22 mouse cellular contexts compared by ENCODE assay signal in genomic region chr1:151626631-151627030, GRCm38 (mm10). TPM values are rescaled to one million over a fixed set of nuclear protein-coding genes. Genes with fewer than 3 reads are reported as not detected.
DNase-seq lines count a peak whose midpoint lies in the region; ATAC-seq lines count a peak whose summit lies in the region.
"Had no signal": no experiment of that assay in that cellular context is flagged by ENCODE, and none has a peak within 500 bp of the region (broad histone marks: within the 10 kb centered on the region; RNA-seq: fewer than 3 reads in every experiment).

No protein-coding gene starts in this region.

- 80% methylated on average over 4 of the region's 4 CpGs for WGBS in embryonic facial prominence, embryonic 14.5 days
- 80% methylated on average over 4 of the region's 4 CpGs for WGBS in embryonic facial prominence, embryonic 10.5 days
- 20% methylated on average over 4 of the region's 4 CpGs for WGBS in forebrain, embryonic 15.5 days

- no peak overlapping the region for H3K4me3 ChIP-seq in embryonic facial prominence, embryonic 14.5 days (ENCODE audit: low read depth, low read length)
- H3K4me3 ChIP-seq in embryonic facial prominence, embryonic 10.5 days: no peak overlapping the region
- H3K4me3 ChIP-seq in forebrain, embryonic 15.5 days: no peak overlapping the region
- H3K4me3 ChIP-seq: heart, embryonic 12.5 days; limb, embryonic 12.5 days; liver, embryonic 12.5 days; stomach, embryonic 15.5 days had no signal

- H3K36me3 ChIP-seq in embryonic facial prominence, embryonic 14.5 days (ENCODE audit: control insufficient read depth, insufficient read depth, low read length): no peaks in the 10 kb centered on the region
- no peaks in the 10 kb centered on the region for H3K36me3 ChIP-seq in embryonic facial prominence, embryonic 10.5 days (replicated peaks)
- no peaks in the 10 kb centered on the region for H3K36me3 ChIP-seq in forebrain, embryonic 15.5 days
- H3K36me3 ChIP-seq: heart, embryonic 12.5 days; limb, embryonic 12.5 days; liver, embryonic 12.5 days; stomach, embryonic 15.5 days had no signal

- H3K9ac ChIP-seq in embryonic facial prominence, embryonic 14.5 days (ENCODE audit: low read depth, low read length): no peak overlapping the region
- no peak overlapping the region for H3K9ac ChIP-seq in forebrain, embryonic 15.5 days (replicated peaks)
- H3K9ac ChIP-seq: heart, embryonic 12.5 days; limb, embryonic 12.5 days; liver, embryonic 12.5 days; stomach, embryonic 15.5 days had no signal

- H3K4me2 ChIP-seq in embryonic facial prominence, embryonic 14.5 days (ENCODE audit: low read depth, low read length): no peak overlapping the region
- H3K4me2 ChIP-seq in forebrain, embryonic 15.5 days (replicated peaks): no peak overlapping the region
- H3K4me2 ChIP-seq: heart, embryonic 12.5 days; limb, embryonic 12.5 days; liver, embryonic 12.5 days; stomach, embryonic 15.5 days had no signal

- no peak; the same call in 1 of the 2 replicates for ATAC-seq in embryonic facial prominence, embryonic 14.5 days (ENCODE audit: low read depth)
- ATAC-seq in forebrain, embryonic 15.5 days (replicated peaks): peak; percentile 86
- ATAC-seq in megakaryocyte-erythroid progenitor cell, adult 5-6 weeks (replicated peaks; ENCODE audit: low FRiP score, low TSS enrichment, poor library complexity, severe bottlenecking): no peak
- ATAC-seq: liver, embryonic 12.5 days; Patski had no signal

- no peaks in the 10 kb centered on the region for H3K27me3 ChIP-seq in embryonic facial prominence, embryonic 14.5 days (replicated peaks; ENCODE audit: control insufficient read depth, insufficient read depth, low read length)
- no peaks in the 10 kb centered on the region for H3K27me3 ChIP-seq in embryonic facial prominence, embryonic 10.5 days (replicated peaks; ENCODE audit: low read depth, poor library complexity, severe bottlenecking)
- no peaks in the 10 kb centered on the region for H3K27me3 ChIP-seq in forebrain, embryonic 15.5 days
- H3K27me3 ChIP-seq: heart, embryonic 12.5 days; limb, embryonic 12.5 days; liver, embryonic 12.5 days; Patski; stomach, embryonic 15.5 days had no signal

- no peaks in the 10 kb centered on the region; the same call in 1 of the 2 replicates for H3K4me1 ChIP-seq in embryonic facial prominence, embryonic 14.5 days (ENCODE audit: control insufficient read depth, insufficient read depth, low read length)
- 0 out of 2 replicates have a peak, but pooled peaks cover 7% of the 10 kb centered on the region for H3K4me1 ChIP-seq in embryonic facial prominence, embryonic 10.5 days
- peaks cover 18% of the 10 kb centered on the region for H3K4me1 ChIP-seq in forebrain, embryonic 15.5 days

- no peak overlapping the region for H3K27ac ChIP-seq in embryonic facial prominence, embryonic 14.5 days (replicated peaks; ENCODE audit: low read depth, low read length)
- no peak overlapping the region for H3K27ac ChIP-seq in embryonic facial prominence, embryonic 10.5 days (replicated peaks)
- 0 out of 2 replicates have a peak overlapping the region, but pooled peaks have one; percentile 2 for H3K27ac ChIP-seq in forebrain, embryonic 15.5 days (replicated peaks)
- H3K27ac ChIP-seq: limb, embryonic 12.5 days; liver, embryonic 12.5 days; stomach, embryonic 15.5 days had no signal

- H3K9me3 ChIP-seq in embryonic facial prominence, embryonic 14.5 days (ENCODE audit: control insufficient read depth, low read length): no peaks in the 10 kb centered on the region
- no peaks in the 10 kb centered on the region for H3K9me3 ChIP-seq in embryonic facial prominence, embryonic 10.5 days
- no peaks in the 10 kb centered on the region for H3K9me3 ChIP-seq in forebrain, embryonic 15.5 days
- H3K9me3 ChIP-seq: heart, embryonic 12.5 days; limb, embryonic 12.5 days; liver, embryonic 12.5 days; stomach, embryonic 15.5 days had no signal

- peak; percentile 44 for DNase-seq in embryonic facial prominence, embryonic 14.5 days (ENCODE audit: low spot score)
- no peak for DNase-seq in embryonic facial prominence, embryonic 10.5 days (ENCODE audit: low spot score)
- DNase-seq in layer of hippocampus, postnatal 10 days (ENCODE audit: low spot score in 2 of 2): peak; percentile 21 to 34
- DNase-seq in layer of hippocampus, postnatal 36 days: no peak
- peak; percentile 17 for DNase-seq in Muller cell, postnatal 12 days (ENCODE audit: inconsistent ontology term)
- no peak for DNase-seq in natural killer cell, adult 2 months (ENCODE audit: low spot score in 2 of 2)
- DNase-seq: adrenal gland, adult 8-10 months; cerebellum, adult 11-12 months; cerebellum, postnatal 14 days; embryo, embryonic 11 days; gastrocnemius, postnatal 10 days; heart, postnatal 14 days; lung, adult 2 months; right cerebral cortex, postnatal 14 days; thymus, adult 18-20 months had no signal

RNA-seq across cellular contexts. Expression of gene Fam129a, which starts 55.6 kb away (rescaled TPM):
- 12.2 and 16.3 TPM in 2 replicates for polyA plus RNA-seq in embryonic facial prominence, embryonic 14.5 days (2014; fragmentation: Nextera tagmentation; extraction: Ambion mirVana)
- polyA plus RNA-seq in embryonic facial prominence, embryonic 10.5 days (2016; fragmentation: Nextera tagmentation; extraction: Ambion mirVana): 0.53 and 1.00 TPM in 2 replicates
- total RNA-seq in layer of hippocampus, postnatal 10 days (2021): 1 to 10 TPM; 4.8 to 6.2 TPM
- 1 to 10 TPM; 1.5 to 2.7 TPM for total RNA-seq in layer of hippocampus, postnatal 36 days (2021)
- polyA plus RNA-seq in forebrain, embryonic 15.5 days (2015; fragmentation: Nextera tagmentation; extraction: Ambion mirVana): 0.41 and 2.2 TPM in 2 replicates
- total RNA-seq in megakaryocyte-erythroid progenitor cell, adult 5-6 weeks (2014; fragmentation: Nextera tagmentation): 0.83 and 2.5 TPM in 2 replicates
- 3.0 and 3.1 TPM in 2 replicates for total RNA-seq in megakaryocyte-erythroid progenitor cell, adult 5-6 weeks (2017)

Comparison
In these comparisons a context has a peak if more than half of its experiments do, and no peak if none do; other contexts are left out.
1. DNase-seq: peak in embryonic facial prominence, embryonic 14.5 days (single experiment), layer of hippocampus, postnatal 10 days (2 of 2) and Muller cell, postnatal 12 days (single experiment); none in embryonic facial prominence, embryonic 10.5 days (single experiment), layer of hippocampus, postnatal 36 days (0 of 2) and natural killer cell, adult 2 months (0 of 2).